Mouse (Mus musculus): ENCODE data around the gene Lyl1.

Gene Lyl1

GRCm38 (mm10) chr8:84703466-84704249 lies 2.4 kb downstream of the Lyl1 start:
- no peak for DNase-seq (ENCODE audit: low read depth, low spot score)

GRCm38 (mm10) chr8:84704356-84704755 lies 3.1 kb downstream of the Lyl1 start:
- peak; percentile 86 for DNase-seq (ENCODE audit: low read depth, low spot score)

- no peak for DNase-seq (ENCODE audit: low read depth, low spot score)
Observed at GRCm38 (mm10) chr8:84704867-84705831, 3.9 kb downstream of the Lyl1 start.

GRCm38 (mm10) chr8:84705960-84706359 lies 4.7 kb downstream of the Lyl1 start:
- no peak for DNase-seq (ENCODE audit: low read depth, low spot score)

- no peak for DNase-seq (ENCODE audit: low read depth, low spot score)
Observed at GRCm38 (mm10) chr8:84706610-84707266, 5.5 kb downstream of the Lyl1 start.

GRCm38 (mm10) chr8:84707267-84707883 lies 6.1 kb downstream of the Lyl1 start:
- DNase-seq (ENCODE audit: low read depth, low spot score), result no peak

- no peak for DNase-seq (ENCODE audit: low read depth, low spot score)
Observed at GRCm38 (mm10) chr8:84708071-84708541, 6.8 kb downstream of the Lyl1 start.

GRCm38 (mm10) chr8:84708774-84709475 lies 7.7 kb downstream of the Lyl1 start:
- peak; percentile 94 for DNase-seq (ENCODE audit: low read depth, low spot score)

GRCm38 (mm10) chr8:84709931-84710330 lies 8.7 kb downstream of the Lyl1 start:
- no peak for DNase-seq (ENCODE audit: low read depth, low spot score)

GRCm38 (mm10) chr8:84711312-84711711 lies 10.1 kb downstream of the Lyl1 start:
- no peak for DNase-seq (ENCODE audit: low read depth, low spot score)

- peak; percentile 93 for DNase-seq (ENCODE audit: low read depth, low spot score)
Observed at GRCm38 (mm10) chr8:84711933-84712758, 10.9 kb downstream of the Lyl1 start.

- DNase-seq (ENCODE audit: low read depth, low spot score), result no peak
Observed at GRCm38 (mm10) chr8:84712759-84713120, 11.5 kb downstream of the Lyl1 start.

GRCm38 (mm10) chr8:84713381-84713780 lies 12.1 kb downstream of the Lyl1 start:
- DNase-seq (ENCODE audit: low read depth, low spot score), result no peak

- no peak for DNase-seq (ENCODE audit: low read depth, low spot score)
Observed at GRCm38 (mm10) chr8:84714161-84714560, 12.9 kb downstream of the Lyl1 start.

GRCm38 (mm10) chr8:84715893-84716468 lies 14.7 kb downstream of the Lyl1 start:
- DNase-seq (ENCODE audit: low read depth, low spot score), result no peak

GRCm38 (mm10) chr8:84716790-84717189 lies 15.5 kb downstream of the Lyl1 start:
- DNase-seq (ENCODE audit: low read depth, low spot score), result no peak

GRCm38 (mm10) chr8:84718476-84718875 lies 17.2 kb downstream of the Lyl1 start:
- DNase-seq (ENCODE audit: low read depth, low spot score), result no peak

GRCm38 (mm10) chr8:84718959-84719690 lies 17.9 kb downstream of the Lyl1 start:
- no peak for DNase-seq (ENCODE audit: low read depth, low spot score)

- no peak for DNase-seq (ENCODE audit: low read depth, low spot score)
Observed at GRCm38 (mm10) chr8:84722530-84722849, 21.2 kb downstream of the Lyl1 start.

Measured in forelimb bud, embryonic 11.5 days (tissue).